Mouse (Mus musculus) induced T-regulatory cell, adult 2 months (primary cell): ENCODE results near the gene Rnaseh2b.

Source experiments
- DNase-seq: peaks from one replicate; pipeline ENCODE4 v3.0.0-alpha.2; 2012; ENCODE audit warnings: low read depth

Rnaseh2b gene

DNA sequence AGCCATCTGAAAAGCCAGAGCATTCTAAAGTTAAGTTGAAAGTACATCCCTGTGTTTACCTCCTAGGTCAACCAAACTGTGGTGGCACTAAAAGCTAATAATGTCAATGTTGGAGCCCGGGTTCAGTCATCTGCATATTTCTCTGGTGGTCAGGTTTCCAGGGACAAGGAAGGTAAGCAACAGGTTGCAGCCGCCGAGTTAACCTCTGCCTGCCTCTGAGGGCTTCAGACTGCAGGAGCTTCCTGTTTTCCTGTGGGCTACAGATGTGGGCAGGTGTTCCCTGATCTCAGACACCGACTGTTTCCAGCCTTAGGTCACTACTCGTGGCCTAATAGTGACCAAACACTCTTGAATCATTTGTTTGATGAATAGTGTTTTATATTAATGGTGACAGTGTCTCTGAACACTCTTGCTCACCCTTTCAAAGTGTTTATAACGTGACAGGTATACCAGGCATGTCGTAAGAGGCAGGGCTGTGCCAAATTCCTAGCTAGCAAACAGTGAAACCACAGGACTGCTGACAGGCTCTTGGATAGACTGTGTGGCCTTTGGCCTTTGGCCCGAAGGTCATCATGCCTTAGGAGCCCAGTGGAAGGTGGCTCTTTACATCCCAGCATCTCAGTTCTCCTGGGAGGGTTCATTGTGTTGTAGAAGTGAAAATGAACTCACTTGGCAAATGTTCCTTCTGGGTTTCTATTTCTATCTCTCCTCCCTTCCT is 69.0 kb downstream of the Rnaseh2b start:
- no peak for DNase-seq

- DNase-seq: no peak
These were observed 71.4 kb downstream of the Rnaseh2b start for GRCm38 (mm10) chr14:62363774-62364173.

DNA sequence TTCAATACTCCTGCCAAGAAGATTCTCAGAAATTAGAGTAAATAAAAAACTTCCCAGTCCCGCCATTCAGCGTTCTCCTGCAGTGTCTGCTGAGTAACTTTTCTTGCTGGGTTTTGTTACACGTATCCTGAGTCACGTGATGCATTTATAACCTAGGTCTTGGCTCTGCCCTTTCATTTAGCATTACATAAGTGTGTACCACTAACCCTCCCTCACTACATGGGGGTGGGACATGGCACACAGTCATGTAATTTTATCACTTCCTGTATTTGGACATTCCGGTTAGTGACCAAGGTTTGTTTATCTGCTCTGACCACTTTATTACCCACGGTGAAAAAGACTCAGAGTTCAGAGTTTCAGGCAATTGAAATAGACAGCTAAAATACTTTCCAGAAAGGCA is 78.4 kb downstream of the Rnaseh2b start:
- DNase-seq: no peak

- no peak for DNase-seq
These were observed 81.6 kb downstream of the Rnaseh2b start for GRCm38 (mm10) chr14:62374001-62374400.

GRCm38 (mm10) chr14:62375694-62376093 is 83.3 kb downstream of the Rnaseh2b start:
- DNase-seq: no peak

GRCm38 (mm10) chr14:62376115-62376514 is 83.7 kb downstream of the Rnaseh2b start:
- no peak for DNase-seq

- no peak for DNase-seq
These were observed 87.0 kb downstream of the Rnaseh2b start for GRCm38 (mm10) chr14:62379391-62379790.

DNA sequence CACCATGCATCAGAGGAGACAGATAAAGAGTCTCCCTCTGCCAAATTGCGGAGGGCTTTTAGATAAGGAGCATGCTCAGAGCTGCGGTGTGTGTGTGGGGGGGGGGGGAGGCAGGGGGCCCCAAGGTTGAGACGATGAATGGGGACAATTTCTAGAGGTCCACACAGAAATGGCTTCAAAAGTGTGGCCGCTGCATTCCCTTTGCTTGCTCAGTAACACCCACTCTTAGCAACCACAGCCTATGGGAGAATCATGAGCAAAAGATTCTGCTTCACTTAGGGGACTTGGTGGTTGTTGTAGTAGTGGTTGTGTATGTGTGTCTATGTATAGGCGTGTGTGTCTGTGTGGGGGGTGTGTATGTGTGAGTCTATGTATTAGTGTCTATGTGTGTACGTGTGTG is 88.2 kb downstream of the Rnaseh2b start:
- DNase-seq: no peak

- no peak for DNase-seq
These were observed 90.7 kb downstream of the Rnaseh2b start for GRCm38 (mm10) chr14:62383109-62383508.

DNA sequence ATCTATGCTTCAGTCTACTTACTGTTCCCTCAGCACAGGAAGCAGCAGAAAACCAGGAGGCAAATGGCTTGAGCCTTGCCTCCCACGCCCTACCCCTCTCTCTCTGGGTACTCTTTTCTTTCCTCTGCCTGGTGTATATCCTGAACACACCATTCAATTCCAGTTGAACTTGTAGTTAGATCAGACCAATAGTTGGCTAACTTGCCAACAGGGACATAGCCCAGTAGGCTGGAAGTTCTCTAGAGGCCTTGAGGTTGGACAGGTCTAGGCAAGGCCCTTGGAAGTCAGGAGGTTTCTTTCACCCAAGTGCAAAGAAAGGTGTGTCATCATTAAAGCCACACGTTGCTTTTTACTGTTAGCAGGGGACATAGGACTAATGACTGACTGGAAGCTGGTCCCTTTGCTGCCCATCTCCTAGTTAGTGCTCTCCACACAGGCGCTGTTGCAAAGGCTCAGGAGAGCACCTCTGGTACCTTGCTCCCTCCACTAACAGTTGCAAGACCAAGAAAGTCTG is 91.5 kb downstream of the Rnaseh2b start:
- no peak for DNase-seq

DNA sequence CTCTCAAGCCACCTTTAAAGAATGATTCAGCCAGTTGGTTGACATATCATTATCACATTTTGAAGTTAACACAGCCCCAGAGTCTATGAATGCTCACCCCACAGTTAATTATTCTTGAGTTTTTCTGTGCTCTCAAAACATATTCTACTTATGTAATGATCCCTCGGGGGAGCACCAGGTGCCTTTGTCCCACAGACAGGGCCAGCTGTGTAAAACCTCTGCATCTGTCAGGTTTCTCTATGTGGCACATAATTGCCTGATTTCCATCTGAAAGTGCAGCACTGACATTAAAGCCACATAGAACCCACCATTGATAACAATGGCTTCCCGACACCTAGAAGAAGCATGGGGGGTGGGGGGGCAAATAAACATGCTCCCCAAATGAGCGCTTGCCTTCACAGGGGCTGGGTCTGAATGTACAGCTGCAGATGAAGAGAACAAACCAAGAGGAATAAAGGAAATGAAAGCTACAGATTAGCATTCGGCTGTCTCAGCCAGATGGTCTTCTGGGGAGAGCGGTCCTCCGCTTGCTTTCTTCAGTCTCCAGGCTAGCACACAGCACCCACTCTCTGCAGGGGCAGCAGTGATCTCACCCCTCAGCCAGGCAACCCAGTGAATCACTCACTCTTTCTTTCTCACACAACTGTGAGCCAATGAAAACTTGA is 96.8 kb downstream of the Rnaseh2b start:
- no peak for DNase-seq

DNA sequence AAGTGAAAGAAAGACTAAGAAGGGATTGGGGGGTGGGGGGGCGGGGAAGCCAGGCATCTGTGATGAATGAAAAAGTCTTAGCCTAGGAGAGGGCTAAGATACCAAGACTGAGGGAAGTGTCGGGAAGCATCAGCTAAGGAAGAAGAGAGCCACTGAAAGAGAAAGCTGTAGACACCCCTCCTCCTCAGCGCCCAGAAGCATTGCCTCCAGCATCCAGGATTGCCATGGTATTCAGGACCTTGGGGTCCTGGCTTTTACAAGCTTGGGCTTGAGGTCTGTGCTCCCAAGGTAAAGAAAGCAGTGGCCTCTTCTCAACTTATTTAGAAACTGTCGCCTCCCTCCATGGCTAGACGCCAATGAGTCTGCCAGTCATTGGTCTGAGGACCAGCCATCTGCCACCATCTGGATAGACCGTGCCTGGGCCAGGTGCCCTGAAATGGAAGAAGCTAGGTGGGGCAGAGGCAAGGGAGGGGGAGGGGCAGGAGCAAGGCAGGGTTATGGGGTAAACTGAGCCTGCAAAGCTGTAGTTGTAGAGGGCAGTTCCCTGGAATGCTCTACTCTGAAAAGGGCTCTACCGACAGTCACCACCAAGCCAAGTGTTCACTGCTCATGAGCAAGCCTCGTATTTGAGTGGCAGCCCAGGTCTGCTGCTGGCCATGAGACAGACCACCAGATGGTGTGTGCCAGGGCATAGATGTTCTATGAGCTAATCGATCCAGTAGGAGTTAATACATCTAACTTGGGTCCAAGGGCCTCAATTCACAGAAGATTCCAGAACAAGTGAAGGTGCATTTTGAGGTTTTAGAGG is 97.5 kb downstream of the Rnaseh2b start:
- no peak for DNase-seq

GRCm38 (mm10) chr14:62392754-62393153 is 100.4 kb downstream of the Rnaseh2b start:
- DNase-seq: no peak

DNA sequence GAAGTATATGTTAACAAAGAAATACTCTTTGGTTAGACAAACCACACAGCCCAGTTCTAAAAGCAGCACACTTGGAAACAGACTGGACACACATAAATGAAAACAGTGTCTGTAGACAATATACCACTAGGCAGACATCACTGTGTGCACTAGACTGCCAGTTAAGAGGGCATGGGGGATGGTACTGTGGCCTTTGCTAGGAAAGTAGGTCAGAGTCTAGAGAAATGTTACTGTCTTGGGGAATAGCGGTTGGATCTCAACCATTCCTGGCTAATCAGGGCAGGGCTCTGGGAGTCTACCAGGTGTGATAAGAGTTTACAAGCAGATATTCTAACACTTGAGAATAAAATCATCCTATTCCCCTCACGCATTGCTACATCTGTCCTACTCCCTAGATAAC is 103.0 kb downstream of the Rnaseh2b start:
- DNase-seq: no peak

DNA sequence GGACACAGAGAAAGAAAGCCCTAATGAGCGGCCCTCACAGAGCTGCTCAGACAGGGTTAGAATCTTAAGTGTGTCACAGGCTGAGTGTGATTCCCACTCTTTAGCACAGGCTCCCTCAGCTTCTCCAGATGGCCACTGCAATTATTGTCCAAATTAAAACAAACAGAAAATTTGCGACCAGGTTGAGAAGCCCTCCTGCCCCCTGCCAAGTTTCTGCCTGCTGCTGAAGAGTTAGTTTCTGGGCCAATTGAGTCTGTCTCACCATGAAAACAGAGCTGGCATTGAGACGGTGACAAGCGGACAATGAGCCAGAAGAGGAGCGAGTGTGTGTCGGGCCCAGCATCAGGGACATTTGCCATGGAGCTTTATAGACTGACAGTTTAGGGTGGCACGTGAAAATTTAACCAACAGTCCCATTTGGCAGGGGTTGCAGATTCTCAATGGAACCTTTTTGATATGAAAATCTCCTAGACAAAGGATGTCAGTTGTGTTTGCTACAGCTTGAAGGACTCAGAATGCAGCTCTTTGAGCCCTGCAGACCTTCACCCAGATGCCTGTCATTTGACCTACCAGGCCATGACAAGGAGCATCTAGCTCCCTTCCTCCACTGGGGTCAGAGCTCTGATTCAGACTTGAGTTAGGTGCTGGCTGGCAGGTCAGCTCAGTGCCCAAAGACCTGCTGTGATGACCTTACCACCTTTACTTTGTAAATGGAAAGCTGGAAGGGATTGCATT is 123.8 kb downstream of the Rnaseh2b start:
- DNase-seq: no peak

GRCm38 (mm10) chr14:62416742-62417134 is 124.3 kb downstream of the Rnaseh2b start:
- DNase-seq: no peak

- DNase-seq: no peak
These were observed 125.1 kb downstream of the Rnaseh2b start for GRCm38 (mm10) chr14:62417501-62417900.

DNA sequence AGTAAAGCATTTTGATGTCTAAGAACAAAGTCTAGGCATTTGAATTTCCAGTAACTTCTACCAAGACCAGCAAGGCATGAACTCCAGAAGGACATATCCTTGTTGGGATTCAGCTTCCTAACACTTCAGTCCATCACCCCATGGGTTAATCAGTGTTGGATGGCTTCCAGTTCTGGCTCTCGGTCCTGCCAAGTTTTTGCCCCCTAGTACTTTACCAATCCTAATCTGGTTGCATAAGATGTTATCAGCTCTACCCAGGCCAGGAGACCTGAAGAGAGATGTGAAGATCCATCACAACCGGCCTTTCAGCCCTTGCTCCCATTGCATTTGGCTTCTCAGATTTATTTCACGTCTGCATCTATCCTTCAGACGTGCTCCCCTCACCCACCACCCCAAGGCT is 129.9 kb downstream of the Rnaseh2b start:
- no peak for DNase-seq
